Mouse (Mus musculus): ENCODE results near the gene E130218I03Rik.

Gene E130218I03Rik

DNA sequence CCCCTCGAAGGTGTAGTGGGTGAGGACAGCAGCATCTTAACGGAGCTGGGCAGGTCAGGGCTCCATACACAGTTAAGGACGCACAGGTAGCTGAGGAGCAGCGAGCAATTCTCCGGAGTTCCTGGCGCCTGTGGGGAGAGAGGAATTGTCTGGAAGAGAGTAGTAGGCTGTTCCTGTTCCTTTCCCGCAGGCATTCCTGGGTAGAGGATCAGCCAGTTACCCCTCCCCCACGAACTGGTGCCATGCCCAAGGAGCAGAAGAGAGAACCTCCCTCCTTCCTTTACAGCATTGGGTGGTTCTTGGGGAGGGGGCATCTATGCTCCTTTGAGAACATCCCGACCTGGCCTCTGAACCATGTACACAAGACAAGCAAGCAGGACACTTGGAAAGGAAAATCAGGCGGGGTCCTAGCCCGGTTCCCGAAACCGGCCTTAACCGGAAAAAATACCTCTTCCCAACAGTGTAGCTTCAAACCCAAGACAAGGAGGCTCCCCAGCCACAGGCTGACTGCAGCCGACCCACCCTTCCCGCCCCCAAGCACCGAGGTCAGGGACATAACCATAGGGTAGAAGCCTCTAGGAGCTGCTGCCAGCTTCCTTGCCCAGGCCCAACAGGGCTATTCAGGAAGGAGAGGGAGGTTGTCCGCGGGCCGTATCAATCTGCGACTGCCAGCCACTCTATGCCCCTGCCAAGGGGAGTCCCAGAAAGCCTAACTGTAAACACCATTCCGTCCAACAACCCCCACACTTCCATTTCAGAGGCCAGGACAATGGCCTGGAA, 8.9 kb downstream of the E130218I03Rik start:
- no peak for DNase-seq

DNA sequence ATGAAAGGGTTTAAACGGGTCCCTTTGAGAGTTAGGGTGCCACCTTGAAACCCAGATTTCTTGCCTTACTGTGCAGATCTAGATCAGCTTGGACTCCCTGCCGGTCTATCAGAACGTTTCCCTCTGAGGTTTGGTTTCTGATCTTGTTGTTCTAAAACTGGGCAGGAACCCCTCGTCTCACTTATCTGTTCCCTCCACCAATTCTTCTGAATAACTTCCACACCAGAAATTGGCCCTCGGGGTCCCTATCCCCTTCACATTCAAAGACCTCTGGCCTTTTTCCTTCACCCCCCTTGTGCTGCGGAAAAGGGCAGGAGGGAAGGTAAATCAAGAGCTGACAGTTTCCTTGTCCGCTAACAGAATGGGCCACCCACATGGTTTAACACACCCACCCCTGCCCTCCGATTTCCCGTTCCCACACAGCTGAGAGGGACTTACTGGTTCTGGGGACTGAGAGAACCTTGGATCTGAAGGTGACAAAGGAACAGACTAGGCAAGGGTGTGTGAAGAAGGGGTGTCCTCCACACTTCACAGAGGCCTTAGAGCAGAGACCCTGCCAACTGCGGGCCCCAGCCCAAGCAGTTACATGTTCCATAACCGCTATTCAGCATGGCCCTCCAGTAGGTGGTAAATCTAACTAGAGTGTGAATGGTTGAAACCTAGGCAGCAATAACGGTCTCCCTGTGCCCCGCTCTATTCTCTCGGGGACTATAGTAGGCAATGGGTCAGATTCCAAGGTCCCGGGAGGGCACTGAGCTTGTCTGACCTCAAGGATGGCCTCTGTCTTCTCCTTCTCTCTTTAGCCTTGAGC, 9.7 kb downstream of the E130218I03Rik start:
- DNase-seq, result no peak

DNA sequence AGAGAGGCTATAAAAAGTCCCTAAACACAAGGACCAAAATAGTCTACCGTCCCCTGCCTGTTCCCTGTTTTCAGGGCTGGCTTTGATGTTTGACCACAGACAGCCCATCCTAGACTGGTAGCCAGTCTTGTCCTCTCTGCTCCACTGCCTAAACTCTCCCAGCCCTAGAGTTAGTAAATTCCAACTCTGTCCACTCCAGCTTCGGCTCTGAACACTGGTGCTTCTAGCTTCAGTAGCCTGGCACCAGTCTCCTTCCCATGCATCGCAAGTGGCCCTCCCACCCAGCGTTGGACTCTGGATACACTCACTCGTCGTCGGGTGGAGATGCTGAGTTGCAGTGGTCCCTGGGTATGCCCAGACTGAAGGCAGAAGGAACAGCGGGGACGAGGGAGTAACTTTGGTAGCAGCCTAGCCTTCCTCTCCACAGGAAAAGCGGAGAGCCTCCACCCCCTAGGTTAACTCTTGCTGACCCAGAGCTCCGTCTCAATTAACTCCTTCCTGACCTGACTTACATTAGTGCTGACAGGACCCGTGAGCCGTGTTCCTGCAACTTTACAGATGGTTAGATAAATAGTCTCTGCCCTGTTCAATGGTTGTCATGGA, 10.4 kb downstream of the E130218I03Rik start, which contains the start of gene Grrp1:
Gene Grrp1, minus strand, starts transcription at position 385 of the 603 bp plus-strand sequence.
- DNase-seq, result no peak

DNA sequence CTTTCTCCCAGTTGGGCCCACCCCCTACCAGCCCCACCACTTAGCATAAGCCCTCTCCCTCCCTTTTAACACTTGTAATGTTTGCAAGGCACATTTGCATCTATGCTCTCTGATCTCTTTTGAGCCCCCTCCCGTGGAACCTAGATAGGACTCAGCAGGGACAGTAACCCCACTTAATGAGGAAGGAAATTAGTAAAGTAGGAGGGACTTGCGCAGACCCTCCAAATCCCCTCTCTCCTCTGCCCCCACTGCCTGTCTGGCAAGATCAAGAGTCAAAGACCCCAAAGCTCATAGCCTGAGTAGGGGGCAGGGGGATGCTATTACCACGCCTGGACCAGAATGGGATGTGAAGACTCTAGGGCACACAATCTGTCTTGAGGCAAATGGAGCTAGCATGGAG, 11.4 kb downstream of the E130218I03Rik start:
- no peak for DNase-seq

DNA sequence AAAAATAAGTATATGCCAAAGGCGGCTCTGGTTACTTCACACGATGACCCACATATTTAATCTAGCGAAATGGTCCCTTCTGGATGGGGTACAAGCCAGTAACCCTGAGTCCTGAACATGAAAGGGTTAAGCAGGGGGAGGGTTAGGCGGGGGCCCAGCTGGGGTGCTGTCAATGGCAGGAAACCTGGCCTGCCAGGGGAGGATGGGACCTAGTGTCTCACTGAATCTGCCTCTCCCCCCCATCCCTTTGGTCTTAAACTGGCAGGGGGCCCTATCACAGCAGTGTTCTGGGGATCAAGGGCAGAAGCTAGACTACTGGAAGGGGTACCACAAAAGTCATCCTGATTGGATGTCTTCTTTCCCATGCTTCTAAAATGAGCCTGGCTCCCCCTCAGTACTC, 12.4 kb downstream of the E130218I03Rik start:
- peak; percentile 72 for DNase-seq

DNA sequence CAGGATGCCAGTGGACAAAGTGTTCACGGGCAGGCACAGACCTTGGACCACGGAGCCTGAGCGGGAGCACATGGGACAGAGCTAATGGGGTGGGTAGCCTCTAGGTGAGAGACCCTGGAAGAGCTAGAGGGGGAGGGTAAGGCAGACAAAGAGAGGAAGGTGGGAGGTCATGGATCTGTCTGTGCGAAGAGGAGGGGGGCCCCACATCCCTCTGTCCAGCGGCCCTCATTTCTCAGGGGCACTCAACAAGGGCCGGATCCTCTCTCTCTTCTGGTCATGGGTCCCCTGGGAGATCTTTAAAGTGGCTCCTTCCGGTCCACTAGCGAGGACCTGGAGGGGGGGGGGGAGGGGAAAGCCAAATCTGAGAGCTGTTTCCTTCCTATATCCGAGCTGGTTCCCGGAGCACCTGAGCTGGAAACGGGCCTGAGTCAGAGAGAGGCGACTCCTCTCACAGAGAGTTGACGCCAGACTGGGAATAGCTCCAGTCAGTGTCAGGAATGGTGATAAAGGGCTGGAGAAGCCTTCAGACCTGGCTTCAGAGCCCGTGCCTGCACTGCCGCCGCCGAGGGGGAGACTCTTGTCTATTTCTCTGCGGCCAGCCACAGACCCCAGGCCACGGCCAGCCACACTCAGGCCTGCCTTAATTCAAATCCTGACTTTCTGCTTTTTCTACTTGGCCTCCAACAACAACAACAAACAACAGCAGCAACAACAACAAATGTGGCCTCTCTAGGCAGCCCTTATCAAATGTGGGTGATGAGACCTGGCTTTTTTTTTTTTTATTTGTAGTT, 13.1 kb downstream of the E130218I03Rik start:
- no peak for DNase-seq

DNA sequence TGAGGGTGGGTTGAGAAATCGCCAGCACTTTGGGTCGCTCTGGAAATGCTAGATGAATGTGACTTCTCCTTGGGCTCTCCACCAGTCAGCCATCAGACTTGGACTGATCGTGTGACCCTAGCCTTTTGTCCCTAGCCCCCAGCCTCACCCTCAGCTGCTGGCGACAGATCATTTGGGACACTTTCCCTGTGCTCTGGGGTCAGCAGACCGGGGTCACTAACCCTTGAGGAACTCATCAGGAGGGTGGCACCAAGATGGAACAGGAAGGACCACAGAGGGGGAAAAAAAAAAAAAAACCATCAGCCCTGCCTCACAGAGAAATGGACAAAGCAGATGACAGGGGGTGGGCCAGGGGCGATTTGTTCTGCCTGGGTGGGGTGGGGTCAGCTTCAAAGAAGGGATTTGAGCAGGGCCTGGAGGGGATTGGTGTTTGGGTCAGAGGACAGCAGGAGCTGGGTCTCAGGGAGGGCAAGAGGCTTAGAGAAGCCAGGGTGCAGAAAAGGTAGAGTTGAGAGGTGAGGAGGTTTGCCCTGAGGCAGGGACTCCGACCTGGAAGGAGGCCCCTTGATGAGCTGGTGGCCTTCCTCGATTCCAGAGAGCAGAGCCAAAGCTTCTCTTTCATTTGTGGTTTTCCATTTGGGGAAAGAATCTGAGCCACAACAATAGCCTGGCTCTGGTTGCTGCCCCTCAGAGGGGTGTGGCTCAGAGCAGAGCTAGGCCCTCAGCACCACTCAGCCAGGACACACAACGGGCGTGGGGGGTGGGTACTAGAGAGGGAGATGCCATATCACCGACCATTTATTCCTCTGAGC, 13.9 kb downstream of the E130218I03Rik start:
- no peak for DNase-seq

DNA sequence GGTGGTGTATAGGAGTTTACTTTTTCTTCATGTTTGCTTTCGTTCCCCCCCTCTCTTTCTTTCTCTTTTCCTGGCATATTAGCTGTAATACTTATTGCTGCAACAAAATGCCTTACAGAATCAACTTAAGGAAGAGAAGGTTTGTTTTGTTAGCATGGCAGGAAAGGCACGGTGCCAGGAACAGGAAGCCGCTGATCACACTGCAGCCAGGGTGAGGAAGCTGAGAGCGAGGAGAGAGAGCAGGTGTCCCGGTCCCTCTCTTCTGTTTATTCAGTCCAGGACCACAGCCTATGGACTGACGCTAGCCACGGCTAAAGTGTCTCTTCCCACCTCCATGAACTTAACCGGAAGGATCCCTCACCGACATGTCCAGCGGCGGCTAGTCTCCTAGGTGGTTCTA, 14.9 kb downstream of the E130218I03Rik start:
- peak; percentile 60 for DNase-seq

DNA sequence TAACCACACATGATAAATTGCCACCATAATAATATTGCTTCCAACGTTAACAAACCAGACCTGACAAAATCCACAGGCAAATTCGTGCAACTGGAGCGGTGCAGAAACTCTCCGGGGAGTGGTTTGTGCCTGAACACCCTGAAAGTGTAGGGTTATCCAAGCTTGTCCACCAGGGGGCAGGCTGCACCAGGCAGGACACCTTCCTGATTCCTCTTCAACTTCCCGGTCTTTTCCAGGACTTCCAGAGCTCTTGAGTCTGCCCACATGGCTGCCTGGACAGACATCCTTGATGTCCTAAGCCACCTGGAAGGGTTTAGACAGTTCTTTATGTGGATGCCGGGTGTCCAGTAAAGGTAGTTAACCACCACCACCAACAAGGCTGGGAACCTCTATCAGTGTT, 19.7 kb downstream of the E130218I03Rik start:
- DNase-seq, result peak; percentile 79

DNA sequence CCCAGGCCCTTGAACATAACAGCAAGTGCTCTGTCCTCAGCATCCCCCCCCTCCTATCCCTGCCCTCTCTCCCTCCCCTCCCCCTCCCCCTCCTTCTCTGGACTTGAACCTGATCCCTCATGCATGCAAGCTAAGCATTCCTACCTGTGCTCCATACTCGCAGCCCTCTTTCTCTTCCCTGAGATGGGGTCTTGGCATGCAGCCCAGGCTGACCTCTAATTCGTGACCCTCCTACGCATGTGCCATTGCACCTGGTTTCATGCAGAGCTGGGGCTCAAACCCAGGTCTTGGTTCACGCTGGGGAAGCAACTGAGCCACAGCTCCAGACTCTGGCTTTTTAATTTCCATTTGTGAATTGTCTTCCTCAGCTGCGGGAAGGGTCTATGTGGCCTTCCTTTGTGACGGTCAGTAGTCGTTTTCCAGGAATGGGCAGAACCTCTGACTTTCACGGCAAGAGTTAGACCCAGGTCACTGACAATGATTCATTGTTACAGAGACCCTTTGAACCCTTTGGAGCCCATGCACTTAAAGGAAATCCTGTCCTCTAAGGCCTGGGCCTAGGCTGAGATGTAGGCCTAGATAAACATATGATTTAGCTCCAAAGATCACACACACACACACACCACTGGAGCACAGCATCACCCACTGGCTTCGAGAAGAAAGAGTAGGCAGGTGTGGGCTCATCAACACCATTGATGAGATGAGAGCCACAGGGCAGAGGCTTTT, 22.6 kb downstream of the E130218I03Rik start:
- no peak for DNase-seq

DNA sequence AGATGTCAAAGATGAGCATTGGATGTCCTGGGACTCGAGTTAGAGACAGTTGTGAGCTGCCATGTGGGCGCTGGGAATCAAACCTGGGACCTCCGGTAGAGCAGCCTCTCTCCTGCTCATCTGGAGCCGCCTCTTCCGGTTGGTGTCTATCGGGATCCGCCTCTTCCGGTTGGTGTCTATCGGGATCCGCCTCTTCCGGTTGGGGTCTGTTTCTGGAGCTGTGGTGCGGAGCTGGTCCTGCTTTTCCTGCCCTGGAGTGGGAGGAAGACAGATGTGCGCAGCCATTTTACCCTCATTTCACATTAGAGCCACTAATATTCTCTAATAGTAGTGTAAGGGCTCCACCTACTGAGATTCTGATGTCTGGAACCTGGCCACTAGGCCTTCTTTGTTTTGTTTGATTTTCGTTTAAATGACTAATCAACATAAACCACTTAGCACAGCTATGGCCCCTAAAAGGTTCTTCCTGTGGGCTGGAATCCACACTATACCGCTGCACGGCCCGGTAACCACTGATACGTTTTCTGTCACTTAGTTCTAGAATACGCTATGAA, 24.7 kb downstream of the E130218I03Rik start:
- peak; percentile 10 for DNase-seq

DNA sequence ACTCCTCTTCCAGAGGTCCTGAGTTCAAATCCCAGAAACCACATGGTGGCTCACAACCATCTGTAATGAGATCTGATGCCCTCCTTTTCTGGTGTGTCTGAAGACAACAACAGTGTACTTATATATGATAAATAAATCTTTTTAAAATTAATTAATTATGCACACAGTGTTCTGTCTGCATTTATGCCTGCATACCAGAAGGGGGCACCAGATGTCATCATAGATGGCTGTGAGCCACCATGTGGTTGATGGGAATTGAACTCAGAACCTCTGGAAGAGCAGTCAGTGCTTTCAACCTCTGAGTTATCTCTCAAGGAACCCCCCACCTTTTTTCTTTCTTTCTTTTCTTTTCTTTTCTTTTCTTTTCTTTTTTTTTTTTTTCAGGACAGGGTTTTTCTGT, 26.2 kb downstream of the E130218I03Rik start:
- DNase-seq, result peak; percentile 25

DNA sequence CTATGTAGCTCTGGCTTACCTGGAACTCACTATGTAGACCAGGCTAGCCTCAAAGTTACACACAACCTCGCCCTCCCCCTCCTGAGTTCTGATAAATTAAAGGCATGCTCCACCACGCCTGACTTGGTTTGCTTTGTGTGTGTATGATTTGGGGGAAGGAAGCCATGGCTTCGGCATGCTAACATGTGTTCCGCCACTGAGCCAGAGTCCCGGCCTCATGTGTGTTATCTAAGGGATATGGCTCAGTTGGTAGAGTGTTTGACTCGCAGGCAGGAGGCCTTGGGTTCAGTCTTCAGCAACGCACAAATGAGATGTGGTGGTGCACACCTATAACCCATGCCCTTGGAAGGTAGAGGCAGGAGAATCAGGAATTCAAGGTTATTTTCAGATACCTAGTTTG, 28.5 kb downstream of the E130218I03Rik start:
- peak; percentile 8 for DNase-seq

DNA sequence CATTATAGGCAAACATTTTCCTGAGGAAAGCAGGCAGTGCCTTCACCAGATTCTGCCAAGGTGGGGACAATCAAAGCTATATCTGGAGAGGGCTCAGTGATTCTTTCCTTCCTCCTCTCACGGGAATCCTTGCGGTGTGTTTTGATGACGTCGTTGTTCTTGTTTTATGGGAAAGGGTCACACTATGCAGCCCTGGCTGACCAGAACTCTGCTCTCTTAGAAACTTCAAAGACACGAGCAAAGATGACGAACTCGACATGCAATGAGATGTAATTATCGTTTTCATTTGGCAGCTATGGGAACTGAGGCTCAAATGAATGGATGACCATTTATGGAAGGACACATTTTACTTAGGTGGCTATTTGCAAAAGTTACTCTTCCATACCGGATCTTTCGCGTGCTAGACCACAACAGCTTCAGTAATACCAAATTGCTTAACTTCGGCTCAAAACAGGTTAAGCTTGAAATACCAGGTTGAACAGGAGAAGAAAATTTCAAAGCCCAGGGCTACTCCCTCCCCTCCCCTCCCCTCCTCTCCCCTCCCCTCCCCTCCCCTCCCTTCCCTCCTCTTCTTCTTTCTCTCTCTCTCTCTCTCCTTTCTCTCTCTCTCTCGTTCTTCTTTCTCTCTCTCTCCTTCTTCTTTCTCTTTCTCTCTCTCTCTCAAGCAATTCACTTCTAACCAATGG, 29.4 kb downstream of the E130218I03Rik start:
- DNase-seq, result peak; percentile 13

DNA sequence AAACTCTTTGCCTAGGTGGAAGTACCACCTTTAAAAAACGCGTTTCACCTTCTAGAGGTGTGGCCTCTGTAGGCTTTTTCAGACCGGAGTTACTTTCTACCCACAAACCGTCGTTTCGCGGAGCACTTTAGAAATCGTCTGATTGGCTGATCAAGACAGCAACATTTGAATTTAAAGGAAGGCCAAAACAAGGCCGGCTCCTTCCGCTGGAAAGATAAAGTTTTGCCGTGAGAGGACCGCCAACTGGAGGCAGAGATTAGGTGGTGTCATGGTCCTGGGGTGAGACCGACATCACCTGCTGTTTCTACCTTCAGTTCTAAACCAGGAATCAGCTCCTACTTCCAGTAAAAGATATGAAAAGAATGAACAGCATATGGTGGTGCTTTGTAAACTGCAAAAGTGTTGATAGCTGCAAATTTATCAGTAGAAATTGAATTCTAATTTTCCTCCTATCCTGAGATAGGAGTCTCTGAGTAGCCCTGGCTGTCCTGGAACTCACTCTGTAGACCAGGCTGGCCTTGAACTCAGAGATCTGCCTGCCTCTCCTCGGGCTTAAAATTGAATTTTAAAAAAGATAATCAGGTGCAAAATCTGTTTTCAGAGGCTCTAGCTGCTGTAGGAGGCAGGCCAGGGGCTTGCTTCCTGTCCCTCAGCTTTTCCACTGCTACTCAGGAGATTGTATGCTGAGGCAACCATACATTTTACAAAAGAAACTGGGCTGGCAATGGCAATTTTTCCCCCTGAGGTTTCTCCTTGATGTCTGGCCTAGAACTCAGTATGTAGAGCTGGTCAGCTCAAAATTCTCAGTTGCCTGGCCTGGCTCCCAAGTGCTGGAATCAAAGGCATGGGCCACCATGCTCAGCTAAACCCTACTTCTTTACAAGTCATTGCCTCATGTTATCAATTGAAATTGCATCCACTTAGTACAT, 30.2 kb downstream of the E130218I03Rik start:
- peak; percentile 68 for DNase-seq

DNA sequence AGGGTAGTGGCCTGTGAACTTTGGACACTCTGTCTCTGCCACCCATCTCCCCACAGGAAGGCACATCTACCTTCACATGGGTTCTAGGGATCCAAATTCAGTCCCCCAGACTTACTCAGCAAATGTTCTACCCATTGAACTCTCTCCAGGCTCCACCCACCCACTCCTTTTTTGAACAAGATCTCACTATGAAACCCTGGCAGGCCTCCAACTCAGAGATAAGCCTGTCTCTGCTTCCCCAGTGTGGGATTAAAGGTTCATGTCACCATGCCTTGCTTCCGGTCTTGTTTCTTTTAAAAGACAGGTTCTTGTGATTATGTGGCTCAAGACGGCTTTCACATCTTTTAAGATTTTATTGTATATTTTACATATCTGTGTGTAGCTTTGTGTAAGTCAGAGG, 41.5 kb downstream of the E130218I03Rik start:
- DNase-seq, result no peak

DNA sequence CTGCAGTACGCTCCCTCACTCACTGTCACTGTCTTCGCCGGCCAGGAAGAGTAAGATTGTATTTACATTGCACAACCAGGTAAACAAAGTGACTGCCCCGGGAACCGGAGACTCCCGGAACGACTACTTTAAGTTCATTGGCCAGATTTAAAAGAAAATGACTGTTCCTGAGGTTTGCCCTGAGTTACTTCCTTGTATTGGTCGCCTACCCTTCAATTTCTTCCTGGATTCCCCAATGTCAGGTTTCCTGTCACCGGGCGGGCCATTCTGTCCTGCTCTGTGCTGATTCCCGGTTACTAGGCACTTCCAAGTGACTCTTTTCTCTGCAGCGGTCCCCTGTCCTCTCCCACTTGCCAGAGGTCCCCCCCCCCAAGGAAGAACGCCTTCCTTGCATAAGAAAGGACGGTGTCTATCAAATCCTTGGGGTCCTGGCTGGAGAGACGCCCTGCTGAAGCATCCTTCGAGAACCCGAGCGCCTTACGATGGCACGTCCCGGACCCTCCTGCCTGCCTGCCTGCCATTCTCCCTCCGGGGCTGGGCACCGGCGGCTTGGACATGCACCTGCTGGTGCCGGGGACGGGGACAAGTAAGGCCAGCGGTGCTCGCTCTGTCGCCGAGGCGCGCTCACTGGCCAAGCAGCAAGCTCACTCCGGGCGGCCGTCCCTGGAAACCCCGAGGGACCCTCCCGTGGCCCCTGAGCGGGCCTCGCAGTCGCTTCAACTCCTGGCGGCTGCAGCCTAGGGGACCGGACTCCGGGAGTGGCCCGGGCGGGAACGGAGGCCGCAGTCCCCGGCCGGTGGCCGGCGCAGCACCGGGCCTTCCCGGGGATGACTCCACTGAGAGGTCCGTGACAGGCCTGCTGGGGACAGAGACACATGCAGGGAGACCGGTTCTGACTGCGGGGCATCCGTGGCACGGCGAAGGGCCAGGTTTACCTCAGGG, 43.0 kb downstream of the E130218I03Rik start:
- peak; percentile 62 for DNase-seq

DNA sequence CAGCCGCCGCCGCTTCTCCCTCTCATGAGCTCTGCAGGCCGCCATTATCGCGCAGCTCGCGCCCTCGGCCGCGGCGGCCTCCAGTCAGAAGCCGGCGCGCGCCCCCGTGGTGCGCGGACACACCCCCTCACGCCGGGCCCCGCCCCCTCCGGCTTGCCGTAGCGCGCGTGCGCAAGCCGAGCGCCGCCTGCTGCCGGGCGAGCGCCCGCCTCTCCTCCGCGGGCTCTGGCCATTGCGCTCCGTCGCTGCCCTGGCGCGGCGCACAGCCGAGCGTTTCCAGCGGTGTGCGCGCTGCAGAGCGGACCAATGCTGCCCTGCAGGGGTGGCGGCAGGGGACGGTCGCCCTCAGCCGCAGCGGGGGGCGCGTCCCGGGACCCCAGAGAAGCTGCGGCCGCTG, 43.7 kb downstream of the E130218I03Rik start:
- peak; percentile 99 for DNase-seq
